20 mouse cellular contexts compared by ENCODE assay signal in genomic region chr1:59571502-59571901, GRCm38 (mm10). TPM values are rescaled to one million over a fixed set of nuclear protein-coding genes. Genes with fewer than 3 reads are reported as not detected.
"Had no signal": no experiment of that assay in that cellular context is flagged by ENCODE, and none has a peak within 500 bp of the region (broad histone marks: within the 10 kb centered on the region; RNA-seq: fewer than 3 reads in every experiment).

No protein-coding gene starts in this region.

- DNase-seq: kidney, adult 11 months; kidney, adult 8-10 months; kidney, postnatal 14 days; kidney, postnatal 4 days; left cerebral cortex, postnatal 4 days; liver, embryonic 13.5 days; lung, adult 2 months; midbrain, embryonic 14.5 days; right cerebral cortex, adult 18-20 months; right cerebral cortex, postnatal 14 days; right cerebral cortex, postnatal 4 days; thymus, postnatal 36 days had no signal

- H3K4me1 ChIP-seq: liver, embryonic 13.5 days had no signal

- H3K9ac ChIP-seq: limb, embryonic 13.5 days; liver, embryonic 13.5 days; neural tube, embryonic 12.5 days; neural tube, embryonic 15.5 days; stomach, embryonic 15.5 days had no signal

- H3K27me3 ChIP-seq: limb, embryonic 13.5 days; liver, embryonic 13.5 days; neural tube, embryonic 12.5 days; neural tube, embryonic 15.5 days; stomach, embryonic 15.5 days had no signal

- H3K4me3 ChIP-seq: limb, embryonic 13.5 days; liver, embryonic 13.5 days; neural tube, embryonic 12.5 days; neural tube, embryonic 15.5 days; stomach, embryonic 15.5 days had no signal

- H3K27ac ChIP-seq: limb, embryonic 13.5 days; liver, embryonic 13.5 days; macrophage; neural tube, embryonic 12.5 days; neural tube, embryonic 15.5 days; stomach, embryonic 15.5 days had no signal

- H3K36me3 ChIP-seq: limb, embryonic 13.5 days; liver, embryonic 13.5 days; neural tube, embryonic 12.5 days; neural tube, embryonic 15.5 days; stomach, embryonic 15.5 days had no signal

- H3K4me2 ChIP-seq: limb, embryonic 13.5 days; liver, embryonic 13.5 days; midbrain, embryonic 11.5 days; neural tube, embryonic 12.5 days; neural tube, embryonic 15.5 days; stomach, embryonic 15.5 days had no signal

- H3K9me3 ChIP-seq: limb, embryonic 13.5 days; liver, embryonic 13.5 days; neural tube, embryonic 12.5 days; neural tube, embryonic 15.5 days; stomach, embryonic 15.5 days had no signal

RNA-seq across cellular contexts. Expression of gene Gm973, which starts 55.4 kb away (rescaled TPM):
- total RNA-seq: liver, adult 2 months had no signal
- polyA plus RNA-seq: liver, adult 2 months; liver, embryonic 16.5 days; macrophage had no signal
